Mouse (Mus musculus): ENCODE results near the gene Nrxn1. TPM values are rescaled to one million over a fixed set of nuclear protein-coding genes. Genes with fewer than 3 reads are reported as not detected.

Nrxn1 gene
- polyA plus RNA-seq, 1 experiment from 2014 or later: 2.1 TPM

GRCm38 (mm10) chr17:90906118-90907093, 186.5 kb downstream of the Nrxn1 start:
- H3K4me3 ChIP-seq (ENCODE audit: low read depth, low read length): no peak overlapping the region
- no peak overlapping the region for H3K4me2 ChIP-seq
- H3K27ac ChIP-seq (ENCODE audit: low read depth): no peak overlapping the region
- no peaks in the 10 kb centered on the region for H3K27me3 ChIP-seq (ENCODE audit: insufficient read depth, low read length)
- no peaks in the 10 kb centered on the region for H3K36me3 ChIP-seq (ENCODE audit: insufficient read depth)
- no peak for TF ChIP-seq CTCF (IDR thresholded peaks at IDR 0.05; ENCODE audit: low read depth)
- H3K9me3 ChIP-seq (ENCODE audit: low read depth, low read length): no peaks in the 10 kb centered on the region
- no peak overlapping the region for H3K9ac ChIP-seq
- 81% methylated on average over 6 of the region's 6 CpGs for WGBS
- H3K4me1 ChIP-seq (ENCODE audit: insufficient read depth): no peaks in the 10 kb centered on the region
- no peak for DNase-seq
- ATAC-seq (ENCODE audit: insufficient read depth): no peak

- no peaks in the 10 kb centered on the region for H3K4me1 ChIP-seq (ENCODE audit: insufficient read depth)
- H3K9ac ChIP-seq: no peak overlapping the region
- no peak overlapping the region for H3K4me3 ChIP-seq (ENCODE audit: low read depth, low read length)
- no peaks in the 10 kb centered on the region for H3K9me3 ChIP-seq (ENCODE audit: low read depth, low read length)
- DNase-seq (no peak), ATAC-seq (ENCODE audit: insufficient read depth) (no peak)
- H3K27ac ChIP-seq (ENCODE audit: low read depth): no peak overlapping the region
- TF ChIP-seq CTCF (IDR thresholded peaks at IDR 0.05; ENCODE audit: low read depth): no peak
- H3K4me2 ChIP-seq: no peak overlapping the region
- H3K27me3 ChIP-seq (ENCODE audit: insufficient read depth, low read length): no peaks in the 10 kb centered on the region
- H3K36me3 ChIP-seq (ENCODE audit: insufficient read depth): no peaks in the 10 kb centered on the region
- WGBS: 74% methylated on average over 5 of the region's 5 CpGs
Measured at GRCm38 (mm10) chr17:90905143-90905542, 187.7 kb downstream of the Nrxn1 start.

- no peak overlapping the region for H3K9ac ChIP-seq
- no peak for DNase-seq
- no peak overlapping the region for H3K4me3 ChIP-seq (ENCODE audit: low read depth, low read length)
- no peaks in the 10 kb centered on the region for H3K36me3 ChIP-seq (ENCODE audit: insufficient read depth)
- no peak overlapping the region for H3K4me2 ChIP-seq
- no peak for ATAC-seq (ENCODE audit: insufficient read depth)
- no peaks in the 10 kb centered on the region for H3K9me3 ChIP-seq (ENCODE audit: low read depth, low read length)
- no peak overlapping the region for H3K27ac ChIP-seq (ENCODE audit: low read depth)
- no peaks in the 10 kb centered on the region for H3K4me1 ChIP-seq (ENCODE audit: insufficient read depth)
- WGBS: 67% methylated on average over 4 of the region's 4 CpGs
- no peak for TF ChIP-seq CTCF (IDR thresholded peaks at IDR 0.05; ENCODE audit: low read depth)
- no peaks in the 10 kb centered on the region for H3K27me3 ChIP-seq (ENCODE audit: insufficient read depth, low read length)
Measured at GRCm38 (mm10) chr17:90892327-90893259, 200.3 kb downstream of the Nrxn1 start.

GRCm38 (mm10) chr17:90891711-90892110, 201.2 kb downstream of the Nrxn1 start:
- H3K4me1 ChIP-seq (ENCODE audit: insufficient read depth): no peaks in the 10 kb centered on the region
- ATAC-seq (ENCODE audit: insufficient read depth) (no peak), DNase-seq (no peak)
- no peaks in the 10 kb centered on the region for H3K9me3 ChIP-seq (ENCODE audit: low read depth, low read length)
- no peak overlapping the region for H3K4me2 ChIP-seq
- 68% methylated on average over 1 of the region's 1 CpGs for WGBS
- TF ChIP-seq CTCF (IDR thresholded peaks at IDR 0.05; ENCODE audit: low read depth): no peak
- H3K9ac ChIP-seq: no peak overlapping the region
- H3K27me3 ChIP-seq (ENCODE audit: insufficient read depth, low read length): no peaks in the 10 kb centered on the region
- no peak overlapping the region for H3K27ac ChIP-seq (ENCODE audit: low read depth)
- no peaks in the 10 kb centered on the region for H3K36me3 ChIP-seq (ENCODE audit: insufficient read depth)
- no peak overlapping the region for H3K4me3 ChIP-seq (ENCODE audit: low read depth, low read length)

GRCm38 (mm10) chr17:90857225-90857624, 235.6 kb downstream of the Nrxn1 start:
- H3K4me3 ChIP-seq (ENCODE audit: low read depth, low read length): no peak overlapping the region
- no peak for ATAC-seq (ENCODE audit: insufficient read depth)
- H3K27me3 ChIP-seq (ENCODE audit: insufficient read depth, low read length): no peaks in the 10 kb centered on the region
- no peak overlapping the region for H3K4me2 ChIP-seq
- 55% methylated on average over 2 of the region's 2 CpGs for WGBS
- no peak for TF ChIP-seq CTCF (IDR thresholded peaks at IDR 0.05; ENCODE audit: low read depth)
- DNase-seq: no peak
- no peaks in the 10 kb centered on the region for H3K9me3 ChIP-seq (ENCODE audit: low read depth, low read length)
- H3K36me3 ChIP-seq (ENCODE audit: insufficient read depth): no peaks in the 10 kb centered on the region
- H3K4me1 ChIP-seq (ENCODE audit: insufficient read depth): no peaks in the 10 kb centered on the region
- no peak overlapping the region for H3K27ac ChIP-seq (ENCODE audit: low read depth)
- H3K9ac ChIP-seq: no peak overlapping the region

- 29% methylated on average over 1 of the region's 1 CpGs for WGBS
- ATAC-seq (ENCODE audit: insufficient read depth): no peak
- no peak for TF ChIP-seq CTCF (IDR thresholded peaks at IDR 0.05; ENCODE audit: low read depth)
Measured at GRCm38 (mm10) chr17:90843876-90844275, 249.0 kb downstream of the Nrxn1 start.

More at GRCm38 (mm10) chr17:90843876-90844275, 249.0 kb downstream of the Nrxn1 start:
- no peaks in the 10 kb centered on the region for H3K4me1 ChIP-seq (ENCODE audit: insufficient read depth)
- no peak overlapping the region for H3K4me2 ChIP-seq
- no peaks in the 10 kb centered on the region for H3K36me3 ChIP-seq (ENCODE audit: insufficient read depth)
- no peak overlapping the region for H3K4me3 ChIP-seq (ENCODE audit: low read depth, low read length)
- H3K9ac ChIP-seq: no peak overlapping the region
- no peak overlapping the region for H3K27ac ChIP-seq (ENCODE audit: low read depth)
- H3K27me3 ChIP-seq (ENCODE audit: insufficient read depth, low read length): no peaks in the 10 kb centered on the region
- no peaks in the 10 kb centered on the region for H3K9me3 ChIP-seq (ENCODE audit: low read depth, low read length)
- no peak for DNase-seq
